Mouse (Mus musculus) erythroid progenitor cell, adult 5-6 weeks (primary cell): Measurements from ENCODE around the gene Per1. TPM values are rescaled to one million over a fixed set of nuclear protein-coding genes. Genes with fewer than 3 reads are reported as not detected.

Experiments
- total RNA-seq, 2 experiments: library from RNA; stranded (forward) in 1 of 2; stranded (reverse) in 1 of 2; fragments of 150-400 nt in 1 of 2; fragments of 186-747, 209-891 nt in 1 of 2; gene quantifications; 2 replicates each; pipeline versions ENCODE4 v1.2.3 to v1.2.4; 2015 to 2017; ENCODE audit warnings: low replicate concordance in 2 of 2

The Per1 gene
- total RNA-seq, 2 experiments from 2014 or later: 3.3 to 3.4 TPM

Other genes starting within 250 kb of the Per1 start
- 21.6 and 40.7 TPM in 2 replicates for gene Ndel1, start 223.4 kb upstream of the Per1 start, total RNA-seq (2015; ENCODE audit: low replicate concordance)
- 60.1 and 74.4 TPM in 2 replicates for gene Ndel1, start 223.4 kb upstream of the Per1 start, total RNA-seq (2017; ENCODE audit: low replicate concordance)
- not detected in 2 replicates for gene Rnf222, start 206.7 kb upstream of the Per1 start, total RNA-seq (2015; ENCODE audit: low replicate concordance)
- gene Rnf222, start 206.7 kb upstream of the Per1 start, total RNA-seq (2017; ENCODE audit: low replicate concordance): not detected in 2 replicates
- gene Rpl26, start 193.6 kb upstream of the Per1 start, total RNA-seq (2015; ENCODE audit: low replicate concordance): 896 and 989 TPM in 2 replicates
- gene Rpl26, start 193.6 kb upstream of the Per1 start, total RNA-seq (2017; ENCODE audit: low replicate concordance): 751 and 992 TPM in 2 replicates
- gene Odf4, start 168.1 kb upstream of the Per1 start, total RNA-seq (2015; ENCODE audit: low replicate concordance): not detected in 2 replicates
- not detected in 2 replicates for gene Odf4, start 168.1 kb upstream of the Per1 start, total RNA-seq (2017; ENCODE audit: low replicate concordance)
- not detected in 2 replicates for gene Arhgef15, start 137.7 kb upstream of the Per1 start, total RNA-seq (2015; ENCODE audit: low replicate concordance)
- gene Arhgef15, start 137.7 kb upstream of the Per1 start, total RNA-seq (2017; ENCODE audit: low replicate concordance): not detected in 2 replicates
- 3.8 TPM in 1 of 2 replicates, not detected in the other for gene Slc25a35, start 127.1 kb upstream of the Per1 start, total RNA-seq (2015; ENCODE audit: low replicate concordance)
- gene Slc25a35, start 127.1 kb upstream of the Per1 start, total RNA-seq (2017; ENCODE audit: low replicate concordance): 0.26 TPM in 1 of 2 replicates, not detected in the other
- 6.8 and 13.4 TPM in 2 replicates for gene Rangrf, start 120.0 kb upstream of the Per1 start, total RNA-seq (2015; ENCODE audit: low replicate concordance)
- 2.7 TPM in 2 replicates for gene Rangrf, start 120.0 kb upstream of the Per1 start, total RNA-seq (2017; ENCODE audit: low replicate concordance)
- gene Pfas, start 86.8 kb upstream of the Per1 start, total RNA-seq (2015; ENCODE audit: low replicate concordance): 11.7 and 15.1 TPM in 2 replicates
- 16.1 and 23.4 TPM in 2 replicates for gene Pfas, start 86.8 kb upstream of the Per1 start, total RNA-seq (2017; ENCODE audit: low replicate concordance)
- 36.0 and 54.5 TPM in 2 replicates for gene Ctc1, start 79.3 kb upstream of the Per1 start, total RNA-seq (2015; ENCODE audit: low replicate concordance)
- gene Ctc1, start 79.3 kb upstream of the Per1 start, total RNA-seq (2017; ENCODE audit: low replicate concordance): 16.7 and 27.1 TPM in 2 replicates
- gene Aurkb, start 49.6 kb upstream of the Per1 start, total RNA-seq (2015; ENCODE audit: low replicate concordance): 328 and 403 TPM in 2 replicates
- gene Aurkb, start 49.6 kb upstream of the Per1 start, total RNA-seq (2017; ENCODE audit: low replicate concordance): 422 and 478 TPM in 2 replicates
- gene Borcs6, start 35.5 kb upstream of the Per1 start, total RNA-seq (2015; ENCODE audit: low replicate concordance): 2.9 and 4.7 TPM in 2 replicates
- 2.2 and 3.1 TPM in 2 replicates for gene Borcs6, start 35.5 kb upstream of the Per1 start, total RNA-seq (2017; ENCODE audit: low replicate concordance)
- gene Tmem107, start 24.4 kb upstream of the Per1 start, total RNA-seq (2015; ENCODE audit: low replicate concordance): 21.6 and 27.7 TPM in 2 replicates
- 12.5 and 12.6 TPM in 2 replicates for gene Tmem107, start 24.4 kb upstream of the Per1 start, total RNA-seq (2017; ENCODE audit: low replicate concordance)
- gene Vamp2, start 6.7 kb upstream of the Per1 start, total RNA-seq (2015; ENCODE audit: low replicate concordance): 94.1 and 114 TPM in 2 replicates
- 18.2 and 31.1 TPM in 2 replicates for gene Vamp2, start 6.7 kb upstream of the Per1 start, total RNA-seq (2017; ENCODE audit: low replicate concordance)
- gene Hes7, start 25.2 kb downstream of the Per1 start, total RNA-seq (2015; ENCODE audit: low replicate concordance): not detected in 2 replicates
- not detected in 2 replicates for gene Hes7, start 25.2 kb downstream of the Per1 start, total RNA-seq (2017; ENCODE audit: low replicate concordance)
- gene 9130213A22Rik, start 27.4 kb downstream of the Per1 start, total RNA-seq (2015; ENCODE audit: low replicate concordance): not detected in 2 replicates
- gene 9130213A22Rik, start 27.4 kb downstream of the Per1 start, total RNA-seq (2017; ENCODE audit: low replicate concordance): not detected in 2 replicates
- gene Aloxe3, start 30.7 kb downstream of the Per1 start, total RNA-seq (2015; ENCODE audit: low replicate concordance): not detected in 2 replicates
- 3.1 TPM in 1 of 2 replicates, not detected in the other for gene Aloxe3, start 30.7 kb downstream of the Per1 start, total RNA-seq (2017; ENCODE audit: low replicate concordance)
- gene Alox12b, start 61.8 kb downstream of the Per1 start, total RNA-seq (2015; ENCODE audit: low replicate concordance): not detected in 2 replicates
- gene Alox12b, start 61.8 kb downstream of the Per1 start, total RNA-seq (2017; ENCODE audit: low replicate concordance): not detected in 2 replicates
- gene Alox8, start 102.6 kb downstream of the Per1 start, total RNA-seq (2015; ENCODE audit: low replicate concordance): not detected in 2 replicates
- not detected in 2 replicates for gene Alox8, start 102.6 kb downstream of the Per1 start, total RNA-seq (2017; ENCODE audit: low replicate concordance)
- gene Gucy2e, start 141.8 kb downstream of the Per1 start, total RNA-seq (2015; ENCODE audit: low replicate concordance): 0.36 TPM in 1 of 2 replicates, not detected in the other
- not detected in 2 replicates for gene Gucy2e, start 141.8 kb downstream of the Per1 start, total RNA-seq (2017; ENCODE audit: low replicate concordance)
- gene Cntrob, start 228.6 kb downstream of the Per1 start, total RNA-seq (2015; ENCODE audit: low replicate concordance): 107 and 135 TPM in 2 replicates
- 77.5 and 113 TPM in 2 replicates for gene Cntrob, start 228.6 kb downstream of the Per1 start, total RNA-seq (2017; ENCODE audit: low replicate concordance)
- 101 and 143 TPM in 2 replicates for gene Trappc1, start 228.8 kb downstream of the Per1 start, total RNA-seq (2015; ENCODE audit: low replicate concordance)
- gene Trappc1, start 228.8 kb downstream of the Per1 start, total RNA-seq (2017; ENCODE audit: low replicate concordance): 48.5 and 72.5 TPM in 2 replicates
- not detected in 2 replicates for gene Kcnab3, start 231.0 kb downstream of the Per1 start, total RNA-seq (2015; ENCODE audit: low replicate concordance)
- gene Kcnab3, start 231.0 kb downstream of the Per1 start, total RNA-seq (2017; ENCODE audit: low replicate concordance): not detected in 2 replicates
- 1.7 and 8.3 TPM in 2 replicates for gene Rnf227, start 245.2 kb downstream of the Per1 start, total RNA-seq (2015; ENCODE audit: low replicate concordance)
- 3.9 and 6.5 TPM in 2 replicates for gene Rnf227, start 245.2 kb downstream of the Per1 start, total RNA-seq (2017; ENCODE audit: low replicate concordance)